Mouse (Mus musculus): ENCODE data around the gene Slc4a1ap. TPM values are rescaled to one million over a fixed set of nuclear protein-coding genes. Genes with fewer than 3 reads are reported as not detected.

The Slc4a1ap gene
- polyA plus RNA-seq, 2 experiments = 8.3 to 10.5 TPM

- DNase-seq (ENCODE audit: low read depth in 3 of 3, low spot score in 3 of 3) (no peak), ATAC-seq (ENCODE audit: insufficient read depth) (no peak)
- no peak overlapping the region for H3K9ac ChIP-seq (replicated peaks)
- H3K4me2 ChIP-seq (ENCODE audit: low read depth) = no peak overlapping the region
- H3K27ac ChIP-seq = no peak overlapping the region
- H3K4me1 ChIP-seq (replicated peaks; ENCODE audit: control insufficient read depth in 2 of 2, insufficient read depth in 2 of 2, low read length in 1 of 2) = peaks cover 4 to 14% of the 10 kb centered on the region in 2 experiments; a peak in 2 of 4 replicates
- no peaks in the 10 kb centered on the region for H3K9me3 ChIP-seq (ENCODE audit: control insufficient read depth, low read length)
- 32% methylated on average over 7 of the region's 7 CpGs for WGBS (ENCODE audit: insufficient replicate concordance)
- no peaks in the 10 kb centered on the region for H3K27me3 ChIP-seq (ENCODE audit: control insufficient read depth, insufficient read depth, low read length)
- H3K4me3 ChIP-seq (ENCODE audit: insufficient read depth in 1 of 2, low read depth in 2 of 2, low read length in 2 of 2) = no peak overlapping the region
- no peaks in the 10 kb centered on the region for H3K36me3 ChIP-seq (replicated peaks; ENCODE audit: control insufficient read depth, insufficient read depth, low read depth)
- TF ChIP-seq EP300 (IDR thresholded peaks at IDR 0.05; ENCODE audit: low read depth) (no peak), CTCF (IDR thresholded peaks at IDR 0.05; ENCODE audit: low read depth) (no peak)
These were observed 74.4 kb downstream of the Slc4a1ap start for GRCm38 (mm10) chr5:31601162-31601722.

GRCm38 (mm10) chr5:31602377-31602776 is 75.6 kb downstream of the Slc4a1ap start:
- Histone ChIP-seq H3K4me3 (ENCODE audit: insufficient read depth in 1 of 2, low read depth in 2 of 2, low read length in 2 of 2) (no peak overlapping the region), H3K9ac (replicated peaks) (no peak overlapping the region), H3K27me3 (ENCODE audit: control insufficient read depth, insufficient read depth, low read length) (no peaks in the 10 kb centered on the region), H3K4me2 (ENCODE audit: low read depth) (no peak overlapping the region), H3K4me1 (replicated peaks; ENCODE audit: control insufficient read depth in 2 of 2, insufficient read depth in 2 of 2, low read length in 1 of 2) (peaks cover 4 to 9% of the 10 kb centered on the region in 2 experiments; a peak in 2 of 4 replicates), H3K27ac (no peak overlapping the region), H3K9me3 (ENCODE audit: control insufficient read depth, low read length) (no peaks in the 10 kb centered on the region), H3K36me3 (replicated peaks; ENCODE audit: control insufficient read depth, insufficient read depth, low read depth) (no peaks in the 10 kb centered on the region)
- peak in 2 of 3 experiments; percentile 31 to 47 for DNase-seq (ENCODE audit: low read depth in 3 of 3, low spot score in 3 of 3)
- whole genome bisulfite sequencing (ENCODE audit: insufficient replicate concordance) = 45% methylated on average over 1 of the region's 1 CpGs
- no peak for TF ChIP-seq CTCF (IDR thresholded peaks at IDR 0.05; ENCODE audit: low read depth)
- peak; percentile 48; the same call in 1 of the 2 replicates for TF ChIP-seq EP300 (IDR thresholded peaks at IDR 0.05; ENCODE audit: low read depth)
- peak; percentile 58; the same call in 1 of the 2 replicates for ATAC-seq (ENCODE audit: insufficient read depth)

- TF ChIP-seq CTCF (IDR thresholded peaks at IDR 0.05; ENCODE audit: low read depth) (no peak), EP300 (IDR thresholded peaks at IDR 0.05; ENCODE audit: low read depth) (no peak)
- no peak overlapping the region for H3K4me3 ChIP-seq (ENCODE audit: insufficient read depth in 1 of 2, low read depth in 2 of 2, low read length in 2 of 2)
- no peaks in the 10 kb centered on the region for H3K27me3 ChIP-seq (ENCODE audit: control insufficient read depth, insufficient read depth, low read length)
- peaks cover 4 to 9% of the 10 kb centered on the region in 2 experiments; a peak in 2 of 4 replicates for H3K4me1 ChIP-seq (replicated peaks; ENCODE audit: control insufficient read depth in 2 of 2, insufficient read depth in 2 of 2, low read length in 1 of 2)
- no peaks in the 10 kb centered on the region for H3K9me3 ChIP-seq (ENCODE audit: control insufficient read depth, low read length)
- DNase-seq (ENCODE audit: low read depth in 3 of 3, low spot score in 3 of 3) (no peak), ATAC-seq (ENCODE audit: insufficient read depth) (no peak)
- WGBS (ENCODE audit: insufficient replicate concordance) = 74% methylated on average over 6 of the region's 6 CpGs
- H3K27ac ChIP-seq = no peak overlapping the region
- no peak overlapping the region for H3K4me2 ChIP-seq (ENCODE audit: low read depth)
- H3K36me3 ChIP-seq (replicated peaks; ENCODE audit: control insufficient read depth, insufficient read depth, low read depth) = no peaks in the 10 kb centered on the region
- H3K9ac ChIP-seq (replicated peaks) = no peak overlapping the region
These were observed 77.0 kb downstream of the Slc4a1ap start for GRCm38 (mm10) chr5:31603766-31604165.

- WGBS (ENCODE audit: insufficient replicate concordance) = 38% methylated on average over 3 of the region's 3 CpGs
- TF ChIP-seq EP300 (IDR thresholded peaks at IDR 0.05; ENCODE audit: low read depth) (no peak), CTCF (IDR thresholded peaks at IDR 0.05; ENCODE audit: low read depth) (no peak)
- Histone ChIP-seq H3K27me3 (ENCODE audit: control insufficient read depth, insufficient read depth, low read length) (no peaks in the 10 kb centered on the region), H3K4me3 (ENCODE audit: insufficient read depth in 1 of 2, low read depth in 2 of 2, low read length in 2 of 2) (no peak overlapping the region), H3K4me2 (ENCODE audit: low read depth) (no peak overlapping the region), H3K36me3 (replicated peaks; ENCODE audit: control insufficient read depth, insufficient read depth, low read depth) (no peaks in the 10 kb centered on the region), H3K27ac (no peak overlapping the region), H3K9ac (replicated peaks) (no peak overlapping the region), H3K4me1 (replicated peaks; ENCODE audit: control insufficient read depth in 2 of 2, insufficient read depth in 2 of 2, low read length in 1 of 2) (peaks cover 4 to 11% of the 10 kb centered on the region in 2 experiments; a peak in 2 of 4 replicates), H3K9me3 (ENCODE audit: control insufficient read depth, low read length) (no peaks in the 10 kb centered on the region)
- no peak for DNase-seq (ENCODE audit: low read depth in 3 of 3, low spot score in 3 of 3)
- no peak for ATAC-seq (ENCODE audit: insufficient read depth)
These were observed 79.4 kb downstream of the Slc4a1ap start for GRCm38 (mm10) chr5:31606151-31606550.

Other genes with a start within 250 kb of the Slc4a1ap start
- gene Ift172, start 235.9 kb upstream of the Slc4a1ap start, polyA plus RNA-seq (2012; rRNA removed) = 3.6 and 3.7 TPM in 2 replicates
- 3.1 and 3.3 TPM in 2 replicates for gene Ift172, start 235.9 kb upstream of the Slc4a1ap start, polyA plus RNA-seq (2014; fragmentation: Nextera tagmentation; extraction: Ambion mirVana)
- 4.7 and 5.6 TPM in 2 replicates for gene Fndc4, start 230.9 kb upstream of the Slc4a1ap start, polyA plus RNA-seq (2012; rRNA removed)
- gene Fndc4, start 230.9 kb upstream of the Slc4a1ap start, polyA plus RNA-seq (2014; fragmentation: Nextera tagmentation; extraction: Ambion mirVana) = 3.3 and 3.7 TPM in 2 replicates
- 16.3 and 16.4 TPM in 2 replicates for gene Gckr, start 229.6 kb upstream of the Slc4a1ap start, polyA plus RNA-seq (2012; rRNA removed)
- 13.3 and 16.0 TPM in 2 replicates for gene Gckr, start 229.6 kb upstream of the Slc4a1ap start, polyA plus RNA-seq (2014; fragmentation: Nextera tagmentation; extraction: Ambion mirVana)
- 5.8 and 8.2 TPM in 2 replicates for gene Zfp512, start 74.6 kb upstream of the Slc4a1ap start, polyA plus RNA-seq (2012; rRNA removed)
- 8.9 and 10.8 TPM in 2 replicates for gene Zfp512, start 74.6 kb upstream of the Slc4a1ap start, polyA plus RNA-seq (2014; fragmentation: Nextera tagmentation; extraction: Ambion mirVana)
- 0.02 TPM in 1 of 2 replicates, not detected in the other for gene 4930548H24Rik, start 41.3 kb upstream of the Slc4a1ap start, polyA plus RNA-seq (2012; rRNA removed)
- gene 4930548H24Rik, start 41.3 kb upstream of the Slc4a1ap start, polyA plus RNA-seq (2014; fragmentation: Nextera tagmentation; extraction: Ambion mirVana) = not detected in 2 replicates
- 5.9 and 7.3 TPM in 2 replicates for gene Gpn1, start 32.3 kb upstream of the Slc4a1ap start, polyA plus RNA-seq (2012; rRNA removed)
- 16.8 and 17.0 TPM in 2 replicates for gene Gpn1, start 32.3 kb upstream of the Slc4a1ap start, polyA plus RNA-seq (2014; fragmentation: Nextera tagmentation; extraction: Ambion mirVana)
- 5.6 and 6.0 TPM in 2 replicates for gene Supt7l, start 812 bp downstream of the Slc4a1ap start, polyA plus RNA-seq (2012; rRNA removed)
- gene Supt7l, start 812 bp downstream of the Slc4a1ap start, polyA plus RNA-seq (2014; fragmentation: Nextera tagmentation; extraction: Ambion mirVana) = 3.3 TPM in 2 replicates
- gene Mrpl33, start 69.9 kb downstream of the Slc4a1ap start, polyA plus RNA-seq (2012; rRNA removed) = 57.8 and 80.0 TPM in 2 replicates
- 211 and 219 TPM in 2 replicates for gene Mrpl33, start 69.9 kb downstream of the Slc4a1ap start, polyA plus RNA-seq (2014; fragmentation: Nextera tagmentation; extraction: Ambion mirVana)
- 9.4 and 10.1 TPM in 2 replicates for gene Rbks, start 170.6 kb downstream of the Slc4a1ap start, polyA plus RNA-seq (2012; rRNA removed)
- 20.6 and 22.7 TPM in 2 replicates for gene Rbks, start 170.6 kb downstream of the Slc4a1ap start, polyA plus RNA-seq (2014; fragmentation: Nextera tagmentation; extraction: Ambion mirVana)
- 14.6 and 15.3 TPM in 2 replicates for gene Babam2, start 170.7 kb downstream of the Slc4a1ap start, polyA plus RNA-seq (2012; rRNA removed)
- gene Babam2, start 170.7 kb downstream of the Slc4a1ap start, polyA plus RNA-seq (2014; fragmentation: Nextera tagmentation; extraction: Ambion mirVana) = 21.2 and 25.4 TPM in 2 replicates

Measured in liver, embryonic 14.5 days (tissue).